Mouse (Mus musculus): Measurements from ENCODE around the gene Atp6v0a2. TPM values are rescaled to one million over a fixed set of nuclear protein-coding genes. Genes with fewer than 3 reads are reported as not detected.
A peak's percentile ranks its signal among the peaks of the same experiment; 100 is the strongest.

Gene Atp6v0a2
- polyA plus RNA-seq, 1 experiment, result not detected

DNA sequence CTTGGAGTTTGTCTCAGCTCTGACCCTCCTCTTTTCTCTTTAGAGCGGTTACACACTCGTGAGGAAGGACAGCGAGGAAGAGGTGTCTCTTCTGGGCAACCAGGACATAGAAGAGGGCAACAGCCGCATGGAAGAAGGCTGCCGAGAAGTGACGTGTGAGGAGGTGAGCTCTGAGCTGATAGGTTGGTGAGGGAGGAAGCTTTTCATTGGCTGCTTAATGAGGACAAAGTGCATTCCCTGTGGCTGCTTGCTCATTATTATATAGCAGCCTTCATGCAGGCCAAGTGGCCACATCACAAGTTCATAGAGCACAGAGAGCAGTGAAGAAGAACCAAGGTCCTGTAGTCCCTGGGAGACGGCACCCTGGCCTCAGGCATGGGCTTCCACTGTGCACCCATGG is 90.0 kb downstream of the Atp6v0a2 start:
- TF ChIP-seq CTCF (IDR thresholded peaks at IDR 0.05; ENCODE audit: insufficient read depth, low read depth, low read length), result no peak
- TF ChIP-seq POLR2A (IDR thresholded peaks at IDR 0.05; ENCODE audit: insufficient read depth, low read depth, low read length), result no peak
- H3K4me1 ChIP-seq (ENCODE audit: control insufficient read depth, insufficient read depth, low read length), result no peaks in the 10 kb centered on the region
- no peak overlapping the region for H3K4me3 ChIP-seq (ENCODE audit: insufficient read depth, low read depth, low read length)
- WGBS, result 88% methylated on average over 7 of the region's 7 CpGs
- no peak overlapping the region for H3K27ac ChIP-seq (ENCODE audit: insufficient read depth, low read depth, low read length)

DNA sequence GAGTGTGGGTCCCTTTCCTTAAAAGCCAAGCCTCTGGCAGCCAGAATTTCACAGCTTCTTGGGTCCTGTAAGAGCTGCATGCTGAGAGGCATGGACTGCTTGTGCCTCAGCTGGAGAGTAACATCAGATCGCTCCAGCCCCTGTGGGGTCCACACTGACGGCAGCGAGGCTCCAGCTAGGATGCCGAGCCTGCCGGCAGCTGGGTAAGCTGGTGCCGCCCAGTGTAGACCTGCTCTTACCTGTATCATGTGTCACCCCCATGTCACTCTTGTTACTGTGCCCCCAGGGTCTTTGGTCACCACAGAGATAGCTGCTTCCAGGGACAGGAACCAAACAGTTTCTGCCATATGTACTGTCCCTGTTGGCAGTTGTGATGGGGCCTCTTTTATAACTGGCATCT is 94.7 kb downstream of the Atp6v0a2 start:
- Histone ChIP-seq H3K4me1 (ENCODE audit: control insufficient read depth, insufficient read depth, low read length) (peaks cover 10% of the 10 kb centered on the region), H3K4me3 (ENCODE audit: insufficient read depth, low read depth, low read length) (no peak overlapping the region), H3K27ac (ENCODE audit: insufficient read depth, low read depth, low read length) (no peak overlapping the region)
- 90% methylated on average over 6 of the region's 6 CpGs for WGBS
- TF ChIP-seq POLR2A (IDR thresholded peaks at IDR 0.05; ENCODE audit: insufficient read depth, low read depth, low read length) (no peak), CTCF (IDR thresholded peaks at IDR 0.05; ENCODE audit: insufficient read depth, low read depth, low read length) (no peak)

DNA sequence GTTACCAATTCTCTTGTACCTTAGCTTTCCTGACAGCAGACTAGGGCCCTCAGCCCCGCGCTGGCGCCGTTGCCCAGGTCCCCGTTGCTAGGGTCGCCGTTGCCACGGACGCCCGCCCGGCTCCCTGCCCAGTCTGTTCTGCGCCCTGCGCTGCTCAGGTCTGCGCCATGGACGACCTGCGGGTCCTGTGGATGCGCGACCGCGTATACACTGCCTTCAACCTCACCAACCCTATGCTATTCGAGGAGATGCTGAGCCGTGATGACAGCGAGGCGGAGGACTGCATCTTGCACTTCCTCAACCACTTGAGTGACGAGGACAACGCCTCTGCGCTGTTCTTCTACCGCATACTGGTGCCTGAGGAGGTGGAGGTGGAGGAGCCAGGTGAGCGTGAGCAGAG is 96.6 kb downstream of the Atp6v0a2 start, which contains the start of gene Dnah10:
Gene Dnah10, plus strand, starts transcription at position 89 of the 400 bp plus-strand sequence.
- Histone ChIP-seq H3K4me1 (ENCODE audit: control insufficient read depth, insufficient read depth, low read length) (peaks cover 10% of the 10 kb centered on the region), H3K27ac (ENCODE audit: insufficient read depth, low read depth, low read length) (no peak within 1 kb of the TSS), H3K4me3 (ENCODE audit: insufficient read depth, low read depth, low read length) (peak within 1 kb of the TSS; percentile 12; the same call in 1 of the 2 replicates)
- TF ChIP-seq POLR2A (IDR thresholded peaks at IDR 0.05; ENCODE audit: insufficient read depth, low read depth, low read length), result no peak
- TF ChIP-seq CTCF (IDR thresholded peaks at IDR 0.05; ENCODE audit: insufficient read depth, low read depth, low read length), result no peak
- WGBS, result 13% methylated on average over 29 of the region's 29 CpGs

DNA sequence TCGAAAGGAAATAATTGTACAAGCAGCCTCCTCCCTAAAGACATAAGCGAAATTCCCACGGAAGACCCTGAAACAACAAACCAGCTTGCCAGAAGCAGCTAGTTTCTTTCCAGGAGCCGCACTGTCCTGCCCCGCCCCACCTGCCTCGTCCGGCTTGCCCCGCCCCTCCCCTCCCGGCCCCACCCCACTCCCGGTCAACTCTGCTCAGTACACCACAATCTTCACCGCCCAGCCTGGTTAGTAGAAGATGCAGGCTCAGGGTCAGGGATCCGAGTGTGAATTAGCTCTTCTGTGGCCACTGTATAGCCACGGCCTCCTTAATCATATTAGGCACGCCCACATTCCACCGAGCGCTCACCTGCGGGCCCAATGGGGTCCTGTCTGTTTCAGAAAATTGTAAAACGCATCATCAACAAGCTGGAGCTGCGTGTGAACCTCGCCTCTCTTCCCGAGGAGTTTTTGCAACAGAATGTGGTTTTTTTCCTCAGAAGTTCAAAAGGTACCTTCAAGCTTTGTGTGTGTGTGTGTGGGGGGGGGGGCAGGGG is 101.4 kb downstream of the Atp6v0a2 start:
- TF ChIP-seq POLR2A (IDR thresholded peaks at IDR 0.05; ENCODE audit: insufficient read depth, low read depth, low read length) (no peak), CTCF (IDR thresholded peaks at IDR 0.05; ENCODE audit: insufficient read depth, low read depth, low read length) (no peak)
- Histone ChIP-seq H3K27ac (ENCODE audit: insufficient read depth, low read depth, low read length) (no peak overlapping the region), H3K4me1 (ENCODE audit: control insufficient read depth, insufficient read depth, low read length) (peaks cover 6% of the 10 kb centered on the region), H3K4me3 (ENCODE audit: insufficient read depth, low read depth, low read length) (no peak overlapping the region)
- 17% methylated on average over 21 of the region's 21 CpGs for WGBS

- no peaks in the 10 kb centered on the region for H3K4me1 ChIP-seq (ENCODE audit: control insufficient read depth, insufficient read depth, low read length)
- TF ChIP-seq CTCF (IDR thresholded peaks at IDR 0.05; ENCODE audit: insufficient read depth, low read depth, low read length) (no peak), POLR2A (IDR thresholded peaks at IDR 0.05; ENCODE audit: insufficient read depth, low read depth, low read length) (no peak)
- 87% methylated on average over 12 of the region's 12 CpGs for WGBS
- no peak overlapping the region for H3K27ac ChIP-seq (ENCODE audit: insufficient read depth, low read depth, low read length)
- no peak overlapping the region for H3K4me3 ChIP-seq (ENCODE audit: insufficient read depth, low read depth, low read length)
These were observed 105.6 kb downstream of the Atp6v0a2 start for GRCm38 (mm10) chr5:124733961-124734360.

- no peaks in the 10 kb centered on the region for H3K4me1 ChIP-seq (ENCODE audit: control insufficient read depth, insufficient read depth, low read length)
- WGBS, result 97% methylated on average over 21 of the region's 21 CpGs
- no peak overlapping the region for H3K27ac ChIP-seq (ENCODE audit: insufficient read depth, low read depth, low read length)
- H3K4me3 ChIP-seq (ENCODE audit: insufficient read depth, low read depth, low read length), result no peak overlapping the region
- TF ChIP-seq CTCF (IDR thresholded peaks at IDR 0.05; ENCODE audit: insufficient read depth, low read depth, low read length) (no peak), POLR2A (IDR thresholded peaks at IDR 0.05; ENCODE audit: insufficient read depth, low read depth, low read length) (no peak)
These were observed 113.7 kb downstream of the Atp6v0a2 start for GRCm38 (mm10) chr5:124741898-124742599.

- Histone ChIP-seq H3K27ac (ENCODE audit: insufficient read depth, low read depth, low read length) (no peak overlapping the region), H3K4me1 (ENCODE audit: control insufficient read depth, insufficient read depth, low read length) (no peaks in the 10 kb centered on the region), H3K4me3 (ENCODE audit: insufficient read depth, low read depth, low read length) (no peak overlapping the region)
- TF ChIP-seq POLR2A (IDR thresholded peaks at IDR 0.05; ENCODE audit: insufficient read depth, low read depth, low read length), result no peak
- no peak for TF ChIP-seq CTCF (IDR thresholded peaks at IDR 0.05; ENCODE audit: insufficient read depth, low read depth, low read length)
- WGBS, result 84% methylated on average over 3 of the region's 3 CpGs
These were observed 115.5 kb downstream of the Atp6v0a2 start for GRCm38 (mm10) chr5:124743841-124744240.

DNA sequence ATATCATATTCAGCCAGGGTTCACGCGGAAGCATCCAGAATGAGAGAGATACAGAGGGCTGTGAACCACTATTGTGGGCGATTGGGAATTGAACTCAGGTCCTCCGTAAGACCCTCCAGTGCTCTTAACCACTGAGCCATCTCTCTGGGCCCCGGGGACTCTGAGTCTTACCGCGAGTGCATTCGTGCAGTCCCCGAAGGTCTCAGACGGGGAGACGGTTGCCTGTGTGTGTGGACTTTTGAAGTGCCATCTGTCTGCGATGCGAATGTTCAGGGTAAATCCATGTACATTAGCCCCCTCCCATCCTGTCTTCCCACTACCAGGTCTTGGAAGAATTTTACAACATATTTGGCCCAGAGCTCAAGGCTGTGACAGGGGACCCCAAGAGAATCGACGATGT is 117.8 kb downstream of the Atp6v0a2 start:
- Histone ChIP-seq H3K4me1 (ENCODE audit: control insufficient read depth, insufficient read depth, low read length) (no peaks in the 10 kb centered on the region), H3K4me3 (ENCODE audit: insufficient read depth, low read depth, low read length) (no peak overlapping the region), H3K27ac (ENCODE audit: insufficient read depth, low read depth, low read length) (no peak overlapping the region)
- TF ChIP-seq POLR2A (IDR thresholded peaks at IDR 0.05; ENCODE audit: insufficient read depth, low read depth, low read length) (no peak), CTCF (IDR thresholded peaks at IDR 0.05; ENCODE audit: insufficient read depth, low read depth, low read length) (no peak)
- WGBS, result 92% methylated on average over 15 of the region's 15 CpGs

DNA sequence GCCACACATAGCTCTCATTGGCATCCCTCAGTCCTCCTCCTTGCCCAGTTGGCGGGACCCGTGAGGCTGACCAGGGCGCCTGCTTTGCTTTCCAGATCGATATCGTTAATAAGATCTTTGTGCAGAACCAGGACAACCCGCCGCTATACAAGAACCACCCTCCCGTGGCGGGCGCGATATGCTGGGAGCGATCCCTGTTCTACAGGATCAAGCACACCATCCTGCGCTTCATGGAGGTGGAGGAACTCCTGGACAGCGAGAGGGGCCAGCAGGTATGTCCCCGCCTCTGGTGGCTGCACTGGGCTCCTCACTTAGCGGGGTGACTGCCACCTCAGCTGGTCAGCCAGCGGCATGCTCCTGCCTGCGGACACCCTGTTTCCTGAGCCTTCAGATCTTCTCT is 119.9 kb downstream of the Atp6v0a2 start:
- 88% methylated on average over 18 of the region's 18 CpGs for WGBS
- TF ChIP-seq CTCF (IDR thresholded peaks at IDR 0.05; ENCODE audit: insufficient read depth, low read depth, low read length) (no peak), POLR2A (IDR thresholded peaks at IDR 0.05; ENCODE audit: insufficient read depth, low read depth, low read length) (no peak)
- Histone ChIP-seq H3K4me1 (ENCODE audit: control insufficient read depth, insufficient read depth, low read length) (no peaks in the 10 kb centered on the region), H3K4me3 (ENCODE audit: insufficient read depth, low read depth, low read length) (no peak overlapping the region), H3K27ac (ENCODE audit: insufficient read depth, low read depth, low read length) (no peak overlapping the region)

Measured in olfactory bulb, adult 2 months (tissue).